Mouse (Mus musculus) 3T3-L1 (cell line): ENCODE data around the gene Olfm3.
A peak's percentile ranks its signal among the peaks of the same experiment; 100 is the strongest.

ENCODE experiments used
- DNase-seq: peaks from one replicate; pipeline ENCODE4 v3.0.0-alpha.2; 2015; ENCODE audit warnings: low read depth, low spot score

Gene Olfm3

GRCm38 (mm10) chr3:115080428-115081181 is 176.7 kb downstream of the Olfm3 start:
- no peak for DNase-seq

- DNase-seq = no peak
These were observed 177.5 kb downstream of the Olfm3 start for GRCm38 (mm10) chr3:115081371-115081770.

GRCm38 (mm10) chr3:115082947-115083346 is 179.1 kb downstream of the Olfm3 start:
- no peak for DNase-seq

- DNase-seq = no peak
These were observed 184.4 kb downstream of the Olfm3 start for GRCm38 (mm10) chr3:115088281-115088680.

GRCm38 (mm10) chr3:115090670-115091069 is 186.8 kb downstream of the Olfm3 start:
- DNase-seq = no peak

GRCm38 (mm10) chr3:115095496-115095895 is 191.6 kb downstream of the Olfm3 start:
- peak; percentile 23 for DNase-seq

GRCm38 (mm10) chr3:115099590-115099989 is 195.7 kb downstream of the Olfm3 start:
- no peak for DNase-seq

- no peak for DNase-seq
These were observed 200.4 kb downstream of the Olfm3 start for GRCm38 (mm10) chr3:115104155-115104801.

- peak; percentile 14 for DNase-seq
These were observed 201.1 kb downstream of the Olfm3 start for GRCm38 (mm10) chr3:115104802-115105493.

- no peak for DNase-seq
These were observed 241.8 kb downstream of the Olfm3 start for GRCm38 (mm10) chr3:115145722-115146121.

- no peak for DNase-seq
These were observed 242.4 kb downstream of the Olfm3 start for GRCm38 (mm10) chr3:115146244-115146643.

GRCm38 (mm10) chr3:115158903-115159473 is 255.1 kb downstream of the Olfm3 start:
- DNase-seq = no peak

GRCm38 (mm10) chr3:115174625-115175024 is 270.7 kb downstream of the Olfm3 start:
- no peak for DNase-seq
